Comparison of ENCODE assay signal across 18 mouse cellular contexts in genomic region chr1:38550579-38550978, GRCm38 (mm10).
"Had no signal": no experiment of that assay in that cellular context is flagged by ENCODE, and none has a peak within 500 bp of the region (broad histone marks: within the 10 kb centered on the region; RNA-seq: fewer than 3 reads in every experiment).

No protein-coding gene starts in this region.

- H3K36me3 ChIP-seq: liver, embryonic 13.5 days; liver, embryonic 15.5 days; lung, embryonic 15.5 days; midbrain, embryonic 13.5 days; midbrain, embryonic 15.5 days; neural tube, embryonic 12.5 days; stomach, embryonic 15.5 days had no signal

- H3K27ac ChIP-seq: liver, embryonic 13.5 days; liver, embryonic 15.5 days; lung, embryonic 15.5 days; macrophage; midbrain, embryonic 13.5 days; midbrain, embryonic 15.5 days; neural tube, embryonic 12.5 days; stomach, embryonic 15.5 days; stomach, postnatal 0 days had no signal

- ATAC-seq: liver, postnatal 0 days; lung, postnatal 0 days; midbrain, embryonic 13.5 days; midbrain, embryonic 15.5 days had no signal

- H3K4me3 ChIP-seq: liver, embryonic 13.5 days; liver, embryonic 15.5 days; lung, embryonic 15.5 days; midbrain, embryonic 13.5 days; midbrain, embryonic 15.5 days; neural tube, embryonic 12.5 days; stomach, embryonic 15.5 days had no signal

- H3K9me3 ChIP-seq: liver, embryonic 13.5 days; liver, embryonic 15.5 days; lung, embryonic 15.5 days; midbrain, embryonic 13.5 days; midbrain, embryonic 15.5 days; neural tube, embryonic 12.5 days; stomach, embryonic 15.5 days had no signal

- H3K27me3 ChIP-seq: liver, embryonic 13.5 days; lung, embryonic 15.5 days; midbrain, embryonic 13.5 days; midbrain, embryonic 15.5 days; stomach, embryonic 15.5 days had no signal

- DNase-seq: liver, embryonic 13.5 days; liver, postnatal 0 days; lung, adult 2 months; lung, postnatal 14 days; lung, postnatal 36 days; right cerebral cortex, postnatal 14 days; thymus, postnatal 14 days; thymus, postnatal 36 days had no signal

- H3K9ac ChIP-seq: liver, embryonic 13.5 days; liver, embryonic 15.5 days; liver, postnatal 0 days; lung, embryonic 15.5 days; midbrain, embryonic 13.5 days; midbrain, embryonic 15.5 days; neural tube, embryonic 12.5 days; stomach, embryonic 15.5 days had no signal

- H3K4me2 ChIP-seq: liver, embryonic 13.5 days; liver, embryonic 15.5 days; lung, embryonic 15.5 days; midbrain, embryonic 11.5 days; midbrain, embryonic 13.5 days; midbrain, embryonic 15.5 days; neural tube, embryonic 12.5 days; stomach, embryonic 15.5 days had no signal
